Mouse (Mus musculus) stomach, postnatal 0 days (tissue): ENCODE data around the gene Hnrnpa2b1.

Experiments
- CTCF ChIP-seq: IDR thresholded peaks from 2 replicates; pipeline ENCODE4 v1.5.1; 2016; ENCODE audit warnings: antibody characterized with exemption, low read depth, mild to moderate bottlenecking, moderate library complexity
- EP300 ChIP-seq: optimal IDR thresholded peaks from 2 replicates; pipeline ENCODE3; 2016; ENCODE audit warnings: antibody characterized with exemption

GRCm38 (mm10) chr6:51460021-51460360, 9.7 kb downstream of the Hnrnpa2b1 start:
- no peak for TF ChIP-seq CTCF
- TF ChIP-seq EP300 = no peak
